Mouse (Mus musculus) small intestine, adult 2 months (tissue): ENCODE data around the gene Gm29289. TPM values are rescaled to one million over a fixed set of nuclear protein-coding genes. Genes with fewer than 3 reads are reported as not detected.
"Not testable (repeated sequence)": the region's sequence is repeated elsewhere in the genome, so short reads cannot be mapped to it uniquely, and the experiment has no call there.

Experiments used
- H3K27ac ChIP-seq: fragments of 200-500 bp; 2 replicates; pipeline ENCODE4 v1.5.1; 2012; ENCODE audit warnings: low read depth, low read length, control low read depth, inconsistent platforms; ENCODE audit not compliant: insufficient read depth
- H3K27me3 ChIP-seq: fragments of 200-500 bp; 2 replicates; pipeline ENCODE4 v1.6.1; 2012; ENCODE audit warnings: mild to moderate bottlenecking, moderate library complexity, low read length, inconsistent platforms; ENCODE audit not compliant: control insufficient read depth, insufficient read depth
- H3K36me3 ChIP-seq: fragments of 200-500 bp; 2 replicates; pipeline ENCODE4 v1.6.1; 2012; ENCODE audit warnings: mild to moderate bottlenecking, low read length, control low read depth, inconsistent platforms; ENCODE audit not compliant: control insufficient read depth, insufficient read depth
- H3K4me1 ChIP-seq: fragments of 200-500 bp; 2 replicates; pipeline ENCODE4 v1.6.1; 2012; ENCODE audit warnings: low read length, inconsistent platforms, mixed read lengths; ENCODE audit not compliant: control insufficient read depth, insufficient read depth, insufficient read length
- H3K4me3 ChIP-seq: fragments of 200-500 bp; 2 replicates; pipeline ENCODE4 v1.5.1; 2012; ENCODE audit warnings: low read depth, mild to moderate bottlenecking, control low read depth, inconsistent platforms, low read length, moderate library complexity
- WGBS: fragments of 180-500 bp; shearing (Covaris S2); methylation state at CpG from one replicate; pipeline ENCODE4 v1.1.7; 2018; 5-methylcytosine and 5-hydroxymethylcytosine counted together
- polyA plus RNA-seq: library from polyadenylated mRNA; depleted of rRNA; stranded (reverse); fragments of >200 nt; gene quantifications from 2 replicates; pipeline ENCODE4 v1.2.3, GENCODE M21; 2012; rRNA removed

The Gm29289 gene
- polyA plus RNA-seq = not detected in 2 replicates

GRCm38 (mm10) chrY:2932282-2932681 is at the start of gene Gm29289:
Gene Gm29289 (plus strand): TSS chrY:2932582.
- not testable (repeated sequence) for H3K36me3 ChIP-seq, H3K27me3 ChIP-seq, H3K27ac ChIP-seq, H3K4me3 ChIP-seq, H3K4me1 ChIP-seq
- WGBS = no CpG with 5 or more reads among the region's 9 CpGs

- H3K4me3 ChIP-seq, H3K27me3 ChIP-seq, H3K27ac ChIP-seq, H3K36me3 ChIP-seq, H3K4me1 ChIP-seq: not testable (repeated sequence)
- no CpG with 5 or more reads among the region's 9 CpGs for WGBS
Observed at GRCm38 (mm10) chrY:2900689-2901088, 31.7 kb upstream of the Gm29289 start, which contains the start of gene Gm10352. Gene Gm10352 (plus strand): TSS chrY:2900989.

Other genes starting within 250 kb of the Gm29289 start
- gene H2al2b, start 211.9 kb upstream of the Gm29289 start, polyA plus RNA-seq = not detected in 2 replicates
- not detected in 2 replicates for gene Gm4064, start 136.4 kb upstream of the Gm29289 start, polyA plus RNA-seq
- gene Rbmy, start 101.9 kb upstream of the Gm29289 start, polyA plus RNA-seq = not detected in 2 replicates
- not detected in 2 replicates for gene Gm10256, start 101.9 kb upstream of the Gm29289 start, polyA plus RNA-seq
- not detected in 2 replicates for gene Gm10352, start 31.6 kb upstream of the Gm29289 start, polyA plus RNA-seq